Mouse (Mus musculus): Measurements from ENCODE around the gene Prrt4.
"Not testable (repeated sequence)": the region's sequence is repeated elsewhere in the genome, so short reads cannot be mapped to it uniquely, and the experiment has no call there.

Prrt4 gene

DNA sequence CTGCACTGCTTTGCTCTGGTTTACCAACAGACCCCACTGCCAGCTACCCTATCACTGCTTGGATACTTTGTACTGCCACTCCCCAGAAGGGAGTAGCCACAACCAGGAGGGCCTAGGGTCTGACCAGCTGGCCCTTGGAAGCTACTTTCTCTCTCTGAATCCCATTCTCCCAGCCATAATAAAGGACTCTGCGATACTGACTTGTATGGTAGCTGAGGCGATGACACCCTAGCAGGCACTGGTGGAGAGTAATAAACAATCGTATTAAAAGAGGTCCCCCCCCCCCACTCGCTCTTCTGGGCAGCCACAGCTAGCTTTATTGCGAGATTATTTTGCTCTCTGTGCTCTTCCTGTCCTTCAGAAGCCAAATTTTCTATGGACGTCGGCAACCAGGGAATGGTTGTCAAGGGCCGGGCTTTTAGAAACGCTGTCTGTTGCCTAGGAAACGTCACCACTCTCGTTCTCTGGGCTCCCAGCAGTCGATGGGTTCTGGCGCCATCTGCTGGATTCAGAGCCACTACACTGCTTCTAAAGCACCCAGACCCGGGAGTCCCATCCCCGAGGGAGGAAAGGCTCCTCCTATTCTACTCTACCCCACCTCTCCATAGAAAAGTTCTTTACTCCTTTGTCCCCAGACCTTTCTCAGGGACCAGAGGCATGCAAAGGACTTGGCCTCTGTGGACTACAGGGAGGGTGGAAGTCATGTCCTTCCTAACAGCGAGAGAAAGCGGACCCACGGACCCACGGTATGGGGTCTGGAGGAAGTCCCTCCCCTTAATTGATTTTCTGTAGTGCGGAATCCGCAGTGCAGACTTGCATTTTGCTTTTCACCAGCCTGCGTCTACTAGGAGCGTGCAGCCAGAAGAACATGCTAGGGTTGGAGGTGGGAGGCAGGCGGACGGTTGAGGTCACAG lies 19.2 kb upstream of the Prrt4 start:
- DNase-seq = peak; percentile 96

DNA sequence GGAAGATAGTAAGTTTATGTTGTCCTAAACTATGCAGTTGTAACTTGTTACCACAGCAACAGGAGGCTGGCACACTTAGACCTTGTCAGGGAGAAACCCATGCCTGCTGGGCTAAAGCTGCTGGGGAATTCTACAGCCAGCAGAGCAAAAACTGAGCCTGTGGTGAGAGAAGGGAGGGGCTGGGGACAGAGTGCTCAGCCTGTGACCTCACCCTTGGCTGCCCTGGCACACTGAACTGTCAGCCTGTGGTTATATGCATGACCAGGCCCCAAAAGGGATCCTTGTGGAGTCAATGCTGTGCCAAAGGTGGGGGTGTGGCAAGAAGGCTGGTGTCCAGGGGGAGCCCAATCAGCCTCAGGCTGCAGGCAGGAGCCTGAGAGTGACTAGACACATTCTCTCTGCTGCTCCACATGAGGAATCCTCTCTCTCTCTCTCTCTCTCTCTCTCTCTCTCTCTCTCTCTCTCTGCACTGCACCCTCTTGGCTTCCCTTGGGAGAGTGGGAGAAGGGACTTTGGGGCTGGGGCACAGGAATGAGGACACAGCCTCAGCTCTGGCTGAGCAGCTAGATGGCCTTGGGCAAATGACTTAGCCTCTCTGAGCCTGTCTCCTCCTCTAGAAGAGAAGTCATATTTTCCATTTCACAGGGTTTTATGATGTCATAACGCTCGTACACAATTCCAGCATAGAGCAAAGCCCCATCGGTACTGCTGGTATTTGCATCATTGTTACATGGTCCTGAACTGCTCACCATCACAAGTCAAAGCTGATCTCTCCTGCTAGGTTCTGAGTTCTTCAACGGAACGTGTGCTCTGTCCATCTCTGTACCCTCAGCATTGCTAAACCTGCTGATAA lies 16.7 kb upstream of the Prrt4 start:
- peak in 1 of 2 experiments; percentile 54 for DNase-seq

DNA sequence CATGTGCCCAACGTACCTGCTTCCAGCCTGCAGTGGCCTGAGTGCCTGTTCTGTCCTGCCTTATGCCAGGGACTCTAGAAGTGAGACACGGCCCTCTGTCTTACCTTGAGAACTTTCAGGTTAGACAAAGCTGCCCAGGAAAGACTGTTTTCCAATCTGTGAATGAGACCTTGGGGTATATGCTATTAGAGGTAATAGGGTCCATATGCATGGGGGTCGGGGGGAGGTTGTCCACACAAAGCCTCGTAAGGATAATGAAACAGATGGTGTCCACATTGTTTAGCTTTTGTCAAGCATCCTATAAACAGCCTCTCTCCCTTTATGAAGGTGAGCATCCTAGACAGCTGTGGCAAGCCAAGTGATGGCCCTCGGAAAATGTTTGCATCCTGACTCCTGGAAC lies 15.8 kb upstream of the Prrt4 start:
- peak in 1 of 2 experiments; percentile 0 for DNase-seq

DNA sequence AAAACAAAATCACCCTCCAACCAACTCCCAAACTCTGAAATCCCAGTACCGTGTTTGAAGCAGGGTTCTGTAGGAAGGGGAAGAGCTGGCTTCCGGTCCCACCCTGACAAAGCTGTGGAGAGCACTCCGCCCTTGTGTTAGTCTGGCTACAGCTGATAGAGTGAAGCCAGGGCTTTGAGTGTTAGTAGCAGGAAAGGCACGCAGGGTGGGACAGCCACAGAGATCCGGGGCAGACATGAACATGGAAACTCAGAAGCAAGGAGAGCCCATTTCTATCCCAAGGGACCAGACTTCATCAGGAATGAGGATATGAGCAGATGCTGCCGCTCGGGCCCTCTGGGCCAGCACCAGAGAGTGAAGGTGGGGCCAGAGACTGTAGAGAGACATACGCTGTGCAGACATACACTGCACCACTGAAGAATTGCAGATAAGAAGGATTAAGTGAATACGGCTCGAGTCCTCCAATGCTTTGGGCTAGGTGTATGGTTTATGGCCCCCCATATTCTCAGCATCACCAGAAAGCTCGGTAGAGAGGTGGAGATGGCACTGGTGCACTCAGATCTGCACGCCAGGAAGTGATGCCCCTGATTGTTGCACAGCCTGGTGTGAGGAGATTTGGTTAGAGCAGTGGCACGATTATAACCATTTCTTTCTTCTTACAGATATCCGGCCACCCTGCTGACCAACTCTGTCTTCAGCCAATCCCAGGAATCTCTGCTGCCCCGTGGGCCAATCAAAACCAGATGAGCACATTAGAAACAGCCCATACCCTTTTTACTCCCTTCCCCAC lies 14.8 kb upstream of the Prrt4 start:
- DNase-seq = peak in 1 of 2 experiments; percentile 27

DNA sequence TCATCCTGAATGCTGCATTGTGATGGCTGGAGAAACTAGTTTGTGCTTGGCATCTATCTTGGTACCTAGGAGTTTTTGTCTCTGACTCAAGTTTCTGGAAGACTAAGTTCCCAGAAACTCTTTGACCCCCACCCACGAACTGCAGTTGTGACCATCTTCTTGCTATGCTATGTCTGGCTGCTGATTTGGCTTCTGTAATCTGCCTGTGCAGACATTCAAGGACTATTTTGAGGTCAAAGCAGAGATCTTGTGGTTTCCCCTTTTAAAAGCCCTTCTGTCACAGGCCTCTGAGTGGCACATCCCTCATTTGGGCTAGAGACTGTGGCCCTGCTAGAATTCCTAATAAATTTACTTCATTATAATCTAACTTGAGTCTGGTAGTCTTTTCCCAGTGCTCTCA lies 8.6 kb upstream of the Prrt4 start:
- no peak for DNase-seq

DNA sequence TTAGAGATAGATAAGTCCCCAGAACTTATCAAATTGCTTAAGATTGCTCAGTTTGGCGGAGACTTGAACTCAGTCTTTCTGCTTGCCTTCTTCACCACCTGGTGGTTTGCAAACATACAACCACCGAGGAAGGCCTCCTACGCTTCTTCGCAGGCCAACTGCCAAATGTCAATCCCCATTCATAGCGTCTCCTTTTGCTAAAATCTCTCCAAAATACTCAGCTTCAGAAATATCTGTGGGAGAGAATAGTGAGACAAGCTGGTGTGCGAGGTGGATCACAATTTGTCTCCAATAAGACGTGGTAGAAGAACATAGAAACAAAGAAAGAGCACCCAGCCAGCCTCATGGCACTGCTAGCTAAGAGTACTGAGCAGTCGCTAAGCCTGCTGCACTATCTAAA lies 459 bp upstream of the Prrt4 start:
- no peak for DNase-seq

DNA sequence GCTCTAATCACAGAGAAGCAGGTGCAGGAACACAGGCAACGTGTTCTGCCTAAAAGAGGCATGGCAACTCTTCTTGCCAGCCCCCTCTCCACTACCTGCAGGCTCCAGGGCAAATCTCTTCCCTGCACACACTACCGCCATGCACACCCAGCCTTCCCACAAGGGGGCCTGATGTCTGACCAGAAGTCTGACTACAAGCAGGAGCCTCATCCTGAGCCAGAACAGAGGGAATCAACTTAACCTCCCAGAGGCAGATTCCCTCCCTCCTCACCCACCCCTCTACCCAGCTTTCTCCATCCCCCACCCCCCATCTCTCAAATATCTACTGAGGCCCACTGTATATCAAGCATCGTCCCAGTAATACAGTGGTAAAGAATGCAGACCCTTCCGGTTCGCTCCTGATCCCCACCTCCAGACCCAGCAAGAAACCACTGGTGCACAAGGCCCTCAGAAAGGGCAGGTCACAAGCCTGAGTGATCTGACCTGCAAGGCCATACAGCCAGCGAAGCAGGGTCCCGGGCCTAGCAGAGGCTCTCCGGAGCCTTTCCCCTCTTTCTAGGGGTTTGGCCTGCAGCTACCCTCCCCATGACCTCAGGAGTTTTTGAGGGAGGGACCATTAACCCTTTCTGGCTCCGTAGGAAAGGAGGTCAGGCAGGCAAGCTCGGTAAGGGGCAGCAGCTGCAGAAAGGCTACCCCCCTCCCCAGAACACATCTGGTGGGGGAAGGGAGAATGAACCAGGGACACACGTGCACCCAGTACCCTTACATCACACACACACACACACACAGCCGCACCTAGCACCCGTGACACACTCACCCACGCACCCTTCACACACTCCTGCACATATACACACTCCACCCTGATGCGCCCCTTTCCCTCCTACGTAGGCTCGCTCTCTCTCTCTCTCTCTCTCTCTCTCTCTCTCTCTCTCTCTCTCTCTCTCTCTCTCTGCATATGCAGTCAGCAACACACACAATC lies 1.2 kb downstream of the Prrt4 start:
- no peak for DNase-seq

DNA sequence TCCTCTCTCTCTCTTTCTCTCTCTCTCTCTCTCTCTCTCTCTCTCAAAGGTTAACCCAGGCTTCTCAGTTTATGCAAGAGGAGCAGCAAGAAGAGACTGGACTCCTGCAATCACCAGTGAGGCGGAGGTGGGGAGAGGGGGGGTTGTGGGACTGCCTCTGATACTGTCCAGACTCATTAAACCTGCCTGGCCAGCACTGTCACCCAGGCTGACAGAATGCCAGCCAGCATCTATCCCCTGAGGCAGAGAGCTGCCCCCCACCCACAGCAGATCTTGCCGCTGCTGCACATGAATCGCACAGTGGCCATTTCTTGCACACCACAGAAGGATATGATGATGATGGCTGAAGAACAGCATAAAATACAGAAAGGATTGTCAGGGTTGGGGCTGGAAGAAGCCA lies 4.3 kb downstream of the Prrt4 start:
- DNase-seq = no peak

DNA sequence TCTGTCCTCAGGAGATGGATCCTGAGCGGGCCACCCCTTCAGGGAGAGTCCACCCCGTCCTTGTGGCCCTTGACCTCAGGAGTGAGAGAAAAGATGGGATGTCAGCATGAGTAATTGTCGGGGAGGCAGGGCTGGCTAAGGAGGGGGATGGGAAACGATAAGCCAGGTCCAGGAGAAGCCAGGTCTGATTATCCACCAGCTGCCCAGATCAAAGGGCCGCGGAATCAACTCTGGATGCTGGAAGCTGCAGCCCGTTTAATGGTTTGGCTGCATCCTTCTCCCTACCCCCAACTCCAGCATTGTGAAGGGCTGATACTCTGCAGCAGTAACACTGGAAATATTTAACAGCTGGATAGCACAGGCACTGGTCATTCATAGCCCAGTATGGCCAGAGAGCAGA lies 5.0 kb downstream of the Prrt4 start:
- DNase-seq = no peak

DNA sequence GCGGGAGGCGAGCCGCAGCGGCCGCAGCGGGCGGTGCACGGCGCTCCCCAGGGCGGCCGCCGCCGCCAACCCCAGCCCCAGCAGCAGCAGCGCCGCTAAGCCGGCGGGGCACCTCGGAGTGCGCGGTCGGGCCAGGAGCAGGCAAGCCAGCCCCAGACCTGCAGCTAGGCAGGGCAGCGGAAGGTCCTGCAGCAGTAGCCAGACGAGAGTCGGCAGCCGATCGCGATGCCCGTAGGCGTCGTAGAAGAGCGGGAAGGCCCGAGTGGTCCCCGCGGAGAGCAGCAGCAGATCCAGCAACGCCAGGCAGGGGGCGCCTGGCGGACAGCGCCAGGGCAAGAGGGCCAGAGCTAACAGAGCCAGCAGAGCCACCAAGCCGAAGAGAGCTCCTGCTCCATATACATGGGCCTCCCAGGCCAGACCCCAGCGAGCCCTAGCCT lies 8.4 kb downstream of the Prrt4 start:
- DNase-seq = peak; percentile 88 to 92

DNA sequence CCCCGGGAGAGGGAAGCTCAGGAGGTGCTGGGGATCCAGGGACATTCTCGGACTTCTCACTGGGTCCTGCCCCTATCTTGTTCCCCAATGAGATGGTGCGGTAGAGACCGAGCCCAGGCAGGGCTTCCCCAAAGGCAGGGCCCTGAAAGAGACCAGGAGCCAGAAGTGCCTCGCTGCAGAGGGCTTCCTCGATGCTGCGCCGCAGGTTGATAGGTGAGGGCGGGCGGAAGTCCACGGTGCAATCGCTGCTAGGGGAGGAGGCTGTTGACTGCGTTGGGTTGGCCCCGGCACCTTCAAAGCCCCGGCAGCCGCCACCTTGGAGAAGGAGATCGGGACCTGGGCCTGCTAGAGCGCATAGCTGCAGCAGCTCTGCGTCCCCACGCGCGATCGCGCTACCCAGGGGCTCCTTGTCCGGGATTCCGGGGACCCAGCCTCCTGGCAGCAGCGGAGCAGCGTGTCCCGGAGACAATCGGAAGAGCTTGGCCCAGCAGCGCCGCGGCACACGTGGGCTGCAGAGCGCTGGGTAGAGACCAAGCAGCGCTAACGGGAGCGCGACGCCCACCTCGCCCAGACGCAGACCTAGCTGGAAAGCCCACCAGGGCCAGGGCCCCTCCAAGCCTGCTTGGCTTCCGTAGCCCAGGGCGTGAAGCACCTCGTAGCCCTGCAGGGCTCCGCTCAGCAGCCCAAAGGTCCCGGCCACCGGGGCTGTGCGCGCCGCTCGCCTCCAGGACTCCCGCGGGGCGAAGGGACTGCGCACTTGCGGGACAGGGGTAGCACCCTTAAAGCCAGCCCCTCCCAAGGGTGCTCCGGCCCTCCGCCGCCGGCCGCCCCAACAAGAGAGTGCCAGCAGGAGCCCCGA lies 9.1 kb downstream of the Prrt4 start:
- DNase-seq = peak; percentile 42 to 56

DNA sequence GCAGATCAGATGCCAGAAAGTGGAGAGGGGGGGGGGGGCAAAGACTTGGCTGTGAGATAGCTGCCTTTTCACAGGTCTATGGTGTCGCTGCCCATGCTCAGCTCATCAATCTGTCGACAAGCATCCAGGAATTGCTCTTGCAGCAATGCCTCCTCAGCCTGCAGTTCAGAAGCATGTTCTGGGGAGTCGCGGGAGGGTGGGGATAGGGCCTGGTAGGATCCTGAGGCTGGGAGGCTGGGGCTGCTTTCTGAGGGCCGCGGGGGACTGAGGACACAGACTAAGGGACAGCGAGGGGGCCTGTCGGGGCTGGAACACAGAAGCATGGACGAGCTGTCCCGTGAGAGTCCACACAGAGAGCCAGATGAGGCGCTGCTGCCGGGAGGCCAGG lies 9.7 kb downstream of the Prrt4 start:
- peak; percentile 18 to 33 for DNase-seq

DNA sequence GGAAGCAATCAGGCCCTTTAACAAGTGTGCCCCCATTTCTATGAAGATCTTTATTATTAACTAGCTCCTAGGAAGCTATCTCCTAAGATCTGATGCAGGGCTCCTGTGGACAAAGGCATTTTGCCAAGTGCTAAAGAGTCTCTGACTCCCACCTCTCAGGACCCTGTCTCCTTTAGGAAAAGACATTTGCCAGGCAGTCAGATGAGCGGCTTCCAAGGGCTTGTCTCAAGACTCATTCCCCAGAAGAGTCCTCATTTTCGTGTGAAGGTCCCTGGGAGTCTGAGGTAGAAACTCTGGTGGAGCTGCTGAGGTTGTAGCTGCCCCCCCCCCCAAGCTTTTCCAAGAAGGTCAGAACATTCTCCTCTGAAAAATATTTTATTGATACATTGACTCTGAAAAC lies 10.5 kb downstream of the Prrt4 start:
- DNase-seq = no peak

DNA sequence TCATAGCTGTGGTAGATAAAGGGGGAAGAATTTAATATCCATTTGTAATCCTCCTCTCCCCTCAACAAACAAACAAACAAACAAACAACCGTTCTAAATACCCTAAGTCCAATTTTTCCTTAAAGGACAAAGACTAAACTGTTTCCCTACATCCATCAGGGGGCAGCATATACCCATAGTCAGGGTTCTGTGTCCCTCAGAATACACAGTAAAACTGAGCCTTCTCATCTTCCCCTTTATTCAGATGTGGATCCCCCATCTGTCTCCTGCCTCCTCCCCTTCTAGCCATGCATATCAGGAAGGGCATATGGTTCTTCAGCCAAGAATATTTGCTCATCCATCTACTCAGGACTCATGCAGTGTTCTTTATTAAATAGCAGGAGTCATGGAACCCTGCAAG lies 13.2 kb downstream of the Prrt4 start:
- DNase-seq = peak; percentile 17 to 43

DNA sequence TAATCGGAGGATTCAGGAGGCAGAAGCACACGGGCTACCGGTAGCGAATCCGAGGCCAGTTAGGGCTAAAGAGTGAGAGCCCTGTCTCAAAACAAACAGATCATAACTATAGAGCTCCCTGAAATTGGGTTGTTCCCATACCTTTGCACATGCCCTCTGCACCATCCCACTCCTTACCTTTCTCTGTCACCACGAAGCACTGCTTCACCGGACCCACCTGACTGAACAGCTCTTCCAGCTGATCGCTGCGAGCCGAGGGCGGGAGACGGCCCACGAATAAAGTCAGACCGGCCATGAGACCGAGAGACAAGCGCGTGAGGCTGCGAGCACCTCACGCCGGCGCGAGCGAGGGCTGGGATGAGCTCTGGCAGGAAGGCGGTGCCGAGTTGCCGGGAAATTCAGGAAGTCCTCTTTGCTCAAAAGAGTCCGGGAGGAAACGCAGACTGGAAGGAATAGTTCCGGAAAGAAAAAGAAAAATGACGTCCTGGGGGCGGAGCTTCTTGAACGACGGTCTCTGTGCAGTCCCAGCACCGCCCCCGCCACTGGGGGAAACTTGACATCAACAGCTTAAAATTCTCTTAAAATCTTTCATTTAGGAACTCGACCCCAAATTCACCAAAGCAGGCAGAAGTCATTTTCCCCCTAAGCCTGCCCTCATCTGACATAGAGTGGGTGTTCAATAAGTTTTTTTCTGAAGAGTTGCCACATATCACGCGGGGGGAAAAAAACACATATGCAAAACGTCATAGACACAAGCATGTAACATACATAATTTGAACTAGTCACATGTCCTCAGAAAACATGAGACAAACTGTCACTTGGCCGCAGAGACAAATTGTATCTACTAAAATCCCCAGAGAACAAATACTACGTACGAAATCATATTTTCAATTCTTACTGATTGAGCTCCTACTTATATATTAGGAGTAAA lies 14.8 kb downstream of the Prrt4 start, which contains the start of gene Rbm28:
Gene Rbm28, minus strand, starts transcription at position 693 of the 931 bp plus-strand sequence.
- peak; percentile 85 to 91 for DNase-seq

DNA sequence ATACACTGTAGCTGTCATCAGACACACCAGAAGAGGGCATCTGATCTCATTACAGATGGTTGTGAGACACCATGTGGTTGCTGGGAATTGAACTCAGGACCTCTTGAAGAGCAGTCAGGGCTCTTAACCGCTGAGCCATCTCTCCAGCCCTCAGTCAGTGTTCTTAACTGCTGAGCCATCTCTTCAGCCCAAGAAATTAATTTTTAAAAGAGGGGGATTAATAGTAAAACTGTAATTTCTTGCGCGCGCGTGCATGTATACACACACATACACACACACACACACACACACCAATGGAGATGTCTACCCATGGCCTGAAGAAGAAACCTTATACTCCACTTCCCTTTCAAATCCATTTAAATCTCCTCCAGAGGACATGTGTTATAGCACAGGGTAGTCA lies 18.1 kb downstream of the Prrt4 start:
- not testable (repeated sequence) for DNase-seq

DNA sequence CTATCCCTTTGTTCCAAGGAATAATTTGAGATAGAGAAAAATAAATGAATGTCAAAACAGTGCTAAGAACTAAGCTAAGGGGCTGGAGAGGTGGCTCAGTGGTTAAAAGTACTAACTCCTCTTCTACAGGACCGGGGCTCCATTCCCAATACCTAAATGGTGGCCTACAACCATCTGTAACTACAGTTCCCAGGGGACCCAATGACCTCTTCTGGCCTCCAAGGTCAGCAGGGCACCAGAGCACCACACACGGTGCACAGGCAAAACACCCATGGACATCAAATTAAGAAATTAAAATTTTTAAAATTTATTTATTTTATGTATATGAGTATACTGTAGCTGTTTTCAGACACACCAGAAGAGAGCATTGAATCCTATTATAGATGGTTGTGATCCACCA lies 18.6 kb downstream of the Prrt4 start:
- no peak for DNase-seq

DNA sequence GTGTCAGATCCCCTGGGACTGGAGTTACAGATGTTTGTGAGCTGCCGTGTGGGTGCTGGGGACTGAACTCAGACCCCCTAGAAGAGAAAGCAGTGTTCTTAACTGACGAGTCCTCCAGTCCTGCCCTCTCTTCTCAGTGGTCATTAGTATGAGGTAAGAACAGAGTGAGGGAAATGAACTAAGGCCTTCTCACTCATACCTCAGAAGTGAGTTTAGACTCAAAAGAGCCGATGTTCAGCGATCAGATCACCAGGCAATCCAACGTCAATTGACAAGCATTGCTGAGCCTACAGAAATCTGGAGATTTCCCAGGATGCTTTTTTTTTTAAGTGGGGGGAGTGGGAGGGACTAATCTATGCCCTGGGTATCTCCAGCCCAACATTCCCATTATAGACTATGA lies 23.1 kb downstream of the Prrt4 start:
- no peak for DNase-seq

DNA sequence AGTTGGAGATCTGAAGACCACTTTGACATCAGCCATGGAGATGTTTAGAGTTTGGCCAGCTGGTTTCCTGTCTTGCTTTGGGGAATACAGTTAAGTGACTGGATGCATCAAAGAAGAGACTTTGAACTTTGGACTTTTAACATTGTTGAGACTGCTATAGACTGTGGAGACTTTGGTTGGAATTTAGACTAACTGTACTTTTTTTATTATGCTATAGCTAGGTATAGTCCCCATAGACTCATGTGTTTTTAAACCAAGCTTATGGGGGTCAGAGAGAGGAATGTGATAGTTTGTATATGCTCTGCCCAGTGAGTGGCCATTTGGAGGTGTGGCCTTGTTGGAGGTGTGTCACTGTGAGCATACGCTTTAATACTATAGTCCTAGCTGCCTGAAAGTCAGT lies 29.4 kb downstream of the Prrt4 start:
- DNase-seq = no peak
